15 mouse cellular contexts compared by ENCODE assay signal in the genomic region with DNA sequence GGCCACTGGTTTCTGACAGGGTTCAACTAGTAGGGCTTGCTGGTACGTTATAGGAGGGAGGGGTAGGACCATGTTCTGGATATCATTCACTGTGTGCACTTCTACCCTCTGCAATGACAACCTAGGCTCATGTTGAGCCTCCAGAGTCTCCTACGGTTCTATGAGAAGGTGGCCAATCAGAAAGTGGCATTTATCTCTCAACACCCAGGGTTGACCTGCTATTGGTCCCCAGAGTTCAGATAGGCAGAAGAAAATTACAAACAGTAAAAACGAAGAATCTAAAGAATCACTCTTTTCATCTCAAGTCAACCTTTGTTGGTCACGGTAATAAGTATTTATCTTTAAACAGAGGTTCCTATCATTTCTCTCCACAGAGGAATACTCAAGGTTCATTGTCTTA. TPM values are rescaled to one million over a fixed set of nuclear protein-coding genes. Genes with fewer than 3 reads are reported as not detected.
A peak's percentile ranks its signal among the peaks of the same experiment; 100 is the strongest.
DNase-seq lines count a peak whose midpoint lies in the region; ATAC-seq and TF ChIP-seq lines count a peak whose summit lies in the region.
"Had no signal": no experiment of that assay in that cellular context is flagged by ENCODE, and none has a peak within 500 bp of the region (broad histone marks: within the 10 kb centered on the region; RNA-seq: fewer than 3 reads in every experiment).

No protein-coding gene starts in this region.

- H3K27ac ChIP-seq in heart, embryonic 13.5 days (replicated peaks): 0 out of 2 replicates have a peak overlapping the region, but pooled peaks have one; percentile 7
- 0 out of 2 replicates have a peak overlapping the region, but pooled peaks have one; percentile 18 for H3K27ac ChIP-seq in midbrain, postnatal 0 days (ENCODE audit: low read depth, low read length)
- no peak overlapping the region for H3K27ac ChIP-seq in midbrain, embryonic 15.5 days
- H3K27ac ChIP-seq in liver, embryonic 12.5 days: peak overlapping the region; percentile 99
- peak overlapping the region; percentile 76 for H3K27ac ChIP-seq in stomach, postnatal 0 days (replicated peaks)
- H3K27ac ChIP-seq: forebrain, embryonic 13.5 days; gastrocnemius, adult 2 months; hindbrain, embryonic 12.5 days; neural tube, embryonic 15.5 days had no signal

- H3K4me3 ChIP-seq in heart, embryonic 13.5 days: no peak overlapping the region
- H3K4me3 ChIP-seq in midbrain, postnatal 0 days (ENCODE audit: low read depth, low read length): no peak overlapping the region
- no peak overlapping the region for H3K4me3 ChIP-seq in midbrain, embryonic 15.5 days
- H3K4me3 ChIP-seq in liver, embryonic 12.5 days: peak overlapping the region; percentile 9; the same call in 1 of the 2 replicates
- no peak overlapping the region for H3K4me3 ChIP-seq in stomach, postnatal 0 days (ENCODE audit: low read depth, low read length)
- H3K4me3 ChIP-seq: forebrain, embryonic 13.5 days; gastrocnemius, adult 2 months; hindbrain, embryonic 12.5 days; limb, embryonic 12.5 days; neural tube, embryonic 15.5 days had no signal

- H3K9me3 ChIP-seq in heart, embryonic 13.5 days: no peaks in the 10 kb centered on the region
- H3K9me3 ChIP-seq in midbrain, postnatal 0 days (ENCODE audit: low read length): no peaks in the 10 kb centered on the region
- H3K9me3 ChIP-seq in midbrain, embryonic 15.5 days: no peaks in the 10 kb centered on the region
- no peaks in the 10 kb centered on the region for H3K9me3 ChIP-seq in liver, embryonic 12.5 days (replicated peaks)
- no peaks in the 10 kb centered on the region for H3K9me3 ChIP-seq in stomach, postnatal 0 days (ENCODE audit: control insufficient read depth, low read length)
- H3K9me3 ChIP-seq: forebrain, embryonic 13.5 days; G1E; hindbrain, embryonic 12.5 days; limb, embryonic 12.5 days; neural tube, embryonic 15.5 days had no signal

- no peak for DNase-seq in heart, postnatal 36 days
- no peak for DNase-seq in midbrain, postnatal 0 days (ENCODE audit: low spot score)
- DNase-seq in stomach, postnatal 0 days (ENCODE audit: low spot score): no peak
- no peak for DNase-seq in testis, postnatal 10 days (ENCODE audit: low spot score)
- DNase-seq in left cerebral cortex, adult 18-20 months (ENCODE audit: low spot score in 2 of 2): no peak
- DNase-seq: cerebellum, adult 2 months; gastrocnemius, adult 2 months had no signal

- ATAC-seq in heart, embryonic 13.5 days (ENCODE audit: extremely low read depth, insufficient number of reproducible peaks, low FRiP score, low TSS enrichment): no peak
- ATAC-seq in midbrain, postnatal 0 days (ENCODE audit: low FRiP score): no peak
- ATAC-seq in midbrain, embryonic 15.5 days (replicated peaks): no peak
- ATAC-seq in liver, embryonic 12.5 days: peak; percentile 78
- ATAC-seq in stomach, postnatal 0 days (ENCODE audit: low FRiP score, low TSS enrichment): no peak
- ATAC-seq: forebrain, embryonic 13.5 days had no signal

- intact Hi-C loops in heart, postnatal 36 days (cut with DNase I): no loop called here

- no peak overlapping the region for H3K9ac ChIP-seq in heart, embryonic 13.5 days
- H3K9ac ChIP-seq in midbrain, postnatal 0 days (replicated peaks; ENCODE audit: low read length, poor library complexity, severe bottlenecking): no peak overlapping the region
- H3K9ac ChIP-seq in midbrain, embryonic 15.5 days: no peak overlapping the region
- H3K9ac ChIP-seq in liver, embryonic 12.5 days: peak overlapping the region; percentile 60
- H3K9ac ChIP-seq in stomach, postnatal 0 days (ENCODE audit: low read length): no peak overlapping the region
- H3K9ac ChIP-seq: forebrain, embryonic 13.5 days; hindbrain, embryonic 12.5 days; limb, embryonic 12.5 days; neural tube, embryonic 15.5 days had no signal

- WGBS in heart, embryonic 13.5 days: 70% methylated on average over 4 of the region's 4 CpGs
- 87% methylated on average over 4 of the region's 4 CpGs for WGBS in midbrain, postnatal 0 days
- WGBS in midbrain, embryonic 15.5 days: 92% methylated on average over 4 of the region's 4 CpGs
- WGBS in liver, embryonic 12.5 days (ENCODE audit: insufficient replicate concordance): 21% methylated on average over 4 of the region's 4 CpGs
- 75% methylated on average over 4 of the region's 4 CpGs for WGBS in stomach, postnatal 0 days

- no peak overlapping the region for H3K4me2 ChIP-seq in heart, embryonic 13.5 days
- H3K4me2 ChIP-seq in midbrain, postnatal 0 days (ENCODE audit: low read depth, low read length, poor library complexity, severe bottlenecking): no peak overlapping the region
- H3K4me2 ChIP-seq in midbrain, embryonic 15.5 days: no peak overlapping the region
- H3K4me2 ChIP-seq in liver, embryonic 12.5 days: peak overlapping the region; percentile 66
- no peak overlapping the region for H3K4me2 ChIP-seq in stomach, postnatal 0 days (replicated peaks; ENCODE audit: low read depth)
- H3K4me2 ChIP-seq: forebrain, embryonic 13.5 days; hindbrain, embryonic 12.5 days; limb, embryonic 12.5 days; neural tube, embryonic 15.5 days had no signal

- peaks cover 28% of the 10 kb centered on the region for H3K36me3 ChIP-seq in heart, embryonic 13.5 days
- H3K36me3 ChIP-seq in midbrain, postnatal 0 days (ENCODE audit: insufficient read depth, low read length): no peaks in the 10 kb centered on the region
- H3K36me3 ChIP-seq in midbrain, embryonic 15.5 days (replicated peaks): no peaks in the 10 kb centered on the region
- H3K36me3 ChIP-seq in liver, embryonic 12.5 days: peaks cover 42% of the 10 kb centered on the region
- H3K36me3 ChIP-seq in stomach, postnatal 0 days (ENCODE audit: control insufficient read depth, insufficient read depth, low read length): no peaks in the 10 kb centered on the region
- H3K36me3 ChIP-seq: hindbrain, embryonic 12.5 days; limb, embryonic 12.5 days had no signal

- TF ChIP-seq EP300 in stomach, postnatal 0 days (optimal IDR thresholded peaks at IDR 0.05): no peak

- no peak for TF ChIP-seq CTCF in midbrain, postnatal 0 days (IDR thresholded peaks at IDR 0.05)
- no peak for TF ChIP-seq CTCF in stomach, postnatal 0 days (IDR thresholded peaks at IDR 0.05; ENCODE audit: low read depth)

- peaks cover 41% of the 10 kb centered on the region for H3K4me1 ChIP-seq in heart, embryonic 13.5 days
- 0 out of 2 replicates have a peak, but pooled peaks cover 2% of the 10 kb centered on the region for H3K4me1 ChIP-seq in midbrain, postnatal 0 days (ENCODE audit: insufficient read depth, low read length)
- peaks cover 28% of the 10 kb centered on the region for H3K4me1 ChIP-seq in midbrain, embryonic 15.5 days
- peaks cover 63% of the 10 kb centered on the region for H3K4me1 ChIP-seq in liver, embryonic 12.5 days
- H3K4me1 ChIP-seq in stomach, postnatal 0 days (replicated peaks; ENCODE audit: control insufficient read depth, insufficient read depth): peaks cover 11% of the 10 kb centered on the region; the same call in 1 of the 2 replicates

- no peaks in the 10 kb centered on the region for H3K27me3 ChIP-seq in heart, embryonic 13.5 days (replicated peaks)
- no peaks in the 10 kb centered on the region for H3K27me3 ChIP-seq in midbrain, postnatal 0 days (ENCODE audit: insufficient read depth, low read length)
- H3K27me3 ChIP-seq in midbrain, embryonic 15.5 days (replicated peaks): no peaks in the 10 kb centered on the region
- no peaks in the 10 kb centered on the region for H3K27me3 ChIP-seq in liver, embryonic 12.5 days (replicated peaks)
- H3K27me3 ChIP-seq in stomach, postnatal 0 days (ENCODE audit: control insufficient read depth, insufficient read depth, low read length): no peaks in the 10 kb centered on the region
- H3K27me3 ChIP-seq: forebrain, embryonic 13.5 days; hindbrain, embryonic 12.5 days; limb, embryonic 12.5 days; neural tube, embryonic 15.5 days had no signal

RNA-seq across cellular contexts. Expression of gene Tom1l1, which starts 21.2 kb away (rescaled TPM):
- 29.3 and 37.8 TPM in 2 replicates for polyA plus RNA-seq in heart, embryonic 13.5 days (2015; fragmentation: Nextera tagmentation; extraction: Ambion mirVana)
- total RNA-seq in heart, postnatal 36 days (2021): 10 to 100 TPM; 17.6 to 17.7 TPM
- 12.6 and 13.9 TPM in 2 replicates for total RNA-seq in midbrain, postnatal 0 days (2014; rRNA removed)
- 17.9 and 19.6 TPM in 2 replicates for polyA plus RNA-seq in midbrain, postnatal 0 days (2015; fragmentation: Nextera tagmentation; extraction: Ambion mirVana)
- 17.9 and 18.8 TPM in 2 replicates for polyA plus RNA-seq in midbrain, embryonic 15.5 days (2015; fragmentation: Nextera tagmentation; extraction: Ambion mirVana)
- 60.4 and 64.9 TPM in 2 replicates for polyA plus RNA-seq in liver, embryonic 12.5 days (2016; fragmentation: Nextera tagmentation; extraction: Ambion mirVana)
- 36.5 and 37.1 TPM in 2 replicates for polyA plus RNA-seq in stomach, postnatal 0 days (2015; fragmentation: Nextera tagmentation; extraction: Ambion mirVana)
- total RNA-seq in left cerebral cortex, adult 18-20 months (2021): 10 to 100 TPM; 27.5 to 32.3 TPM

RNA-seq across cellular contexts. Expression of gene Cox11, which starts 28.9 kb away (rescaled TPM):
- polyA plus RNA-seq in heart, embryonic 13.5 days (2015; fragmentation: Nextera tagmentation; extraction: Ambion mirVana): 33.5 and 37.1 TPM in 2 replicates
- total RNA-seq in heart, postnatal 36 days (2021): 10 to 100 TPM; 24.2 to 24.3 TPM
- total RNA-seq in midbrain, postnatal 0 days (2014; rRNA removed): 23.6 and 33.3 TPM in 2 replicates
- polyA plus RNA-seq in midbrain, postnatal 0 days (2015; fragmentation: Nextera tagmentation; extraction: Ambion mirVana): 36.4 and 42.0 TPM in 2 replicates
- polyA plus RNA-seq in midbrain, embryonic 15.5 days (2015; fragmentation: Nextera tagmentation; extraction: Ambion mirVana): 42.2 and 45.3 TPM in 2 replicates
- 38.2 and 40.5 TPM in 2 replicates for polyA plus RNA-seq in liver, embryonic 12.5 days (2016; fragmentation: Nextera tagmentation; extraction: Ambion mirVana)
- 23.6 and 28.4 TPM in 2 replicates for polyA plus RNA-seq in stomach, postnatal 0 days (2015; fragmentation: Nextera tagmentation; extraction: Ambion mirVana)
- 10 to 100 TPM; 26.4 to 30.5 TPM for total RNA-seq in left cerebral cortex, adult 18-20 months (2021)

RNA-seq across cellular contexts. Expression of gene Stxbp4, which starts 29.0 kb away (rescaled TPM):
- 12.0 and 12.4 TPM in 2 replicates for polyA plus RNA-seq in heart, embryonic 13.5 days (2015; fragmentation: Nextera tagmentation; extraction: Ambion mirVana)
- total RNA-seq in heart, postnatal 36 days (2021): 1 to 10 TPM; 5.0 to 5.3 TPM
- total RNA-seq in midbrain, postnatal 0 days (2014; rRNA removed): 11.2 and 12.9 TPM in 2 replicates
- polyA plus RNA-seq in midbrain, postnatal 0 days (2015; fragmentation: Nextera tagmentation; extraction: Ambion mirVana): 7.4 and 9.2 TPM in 2 replicates
- polyA plus RNA-seq in midbrain, embryonic 15.5 days (2015; fragmentation: Nextera tagmentation; extraction: Ambion mirVana): 21.0 and 21.4 TPM in 2 replicates
- polyA plus RNA-seq in liver, embryonic 12.5 days (2016; fragmentation: Nextera tagmentation; extraction: Ambion mirVana): 11.2 and 12.9 TPM in 2 replicates
- 2.7 and 3.4 TPM in 2 replicates for polyA plus RNA-seq in stomach, postnatal 0 days (2015; fragmentation: Nextera tagmentation; extraction: Ambion mirVana)
- total RNA-seq in left cerebral cortex, adult 18-20 months (2021): 10 to 100 TPM; 10.6 to 11.4 TPM
